Mouse (Mus musculus): ENCODE data around the gene Rnd3.

Rnd3 gene

DNA sequence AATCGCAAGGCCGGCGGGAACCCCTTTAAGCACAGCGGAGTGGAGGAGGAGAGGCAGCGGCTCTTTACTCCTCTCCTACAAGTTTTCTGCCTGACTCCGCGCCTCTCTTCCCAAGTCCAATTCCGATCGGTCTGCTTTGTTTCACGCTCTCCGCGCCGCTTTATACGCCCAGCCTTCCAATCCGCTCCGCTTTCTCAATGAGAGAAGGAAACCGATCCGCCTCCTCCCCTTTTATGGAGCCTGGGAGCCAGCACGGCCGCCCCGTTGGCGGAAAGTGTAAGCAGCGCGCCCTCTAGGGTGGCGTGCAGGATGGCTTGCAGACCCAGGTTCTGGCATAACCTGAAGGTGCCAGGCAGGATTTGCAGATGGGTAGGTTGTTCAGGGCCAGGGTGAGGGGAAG is at the start of gene Rnd3:
Gene Rnd3 (minus strand): TSS at position 137 of the 400 bp plus-strand sequence.
- in situ Hi-C loops (cut with MboI, MseI) = no loop called here

DNA sequence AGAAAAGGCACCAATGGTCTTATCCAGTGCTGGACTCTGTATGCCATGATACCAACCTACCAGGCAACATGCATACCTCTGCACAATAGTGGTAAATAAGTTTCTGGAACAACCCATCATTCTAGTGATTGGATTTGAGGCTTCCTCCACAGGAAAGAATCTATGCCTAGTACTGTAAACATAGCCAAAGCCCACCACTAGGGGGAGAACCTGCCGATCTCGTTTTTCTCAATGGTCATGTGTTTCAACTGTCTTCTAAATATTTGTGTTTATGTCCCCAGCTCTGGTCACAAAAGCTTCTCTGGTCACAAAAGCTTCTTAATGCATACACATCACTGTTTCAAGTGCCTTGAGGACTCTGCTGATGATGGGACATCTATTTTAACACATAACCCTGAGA is 43.4 kb upstream of the Rnd3 start:
- in situ Hi-C loops (cut with MboI, MseI) = no loop called here

DNA sequence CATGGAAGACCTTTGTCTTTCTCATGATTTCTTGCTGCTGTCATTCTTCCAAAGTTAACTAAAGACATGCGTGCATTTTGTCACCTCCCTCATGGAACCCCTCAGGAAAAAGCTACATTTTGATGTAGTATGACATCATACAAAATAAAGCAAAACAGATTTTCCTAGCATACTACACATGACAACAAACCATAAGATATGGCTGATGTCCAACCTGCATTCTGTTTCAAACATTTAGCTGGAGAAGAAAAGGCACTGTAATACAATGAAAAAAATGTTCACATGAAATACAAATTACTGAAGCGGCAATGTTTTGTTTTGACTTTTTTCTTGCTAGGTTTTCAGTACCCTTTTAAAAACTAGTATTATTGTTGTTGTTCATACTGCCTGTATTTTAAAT is 36.9 kb upstream of the Rnd3 start:
- in situ Hi-C loops (cut with MboI, MseI) = no loop called here

DNA sequence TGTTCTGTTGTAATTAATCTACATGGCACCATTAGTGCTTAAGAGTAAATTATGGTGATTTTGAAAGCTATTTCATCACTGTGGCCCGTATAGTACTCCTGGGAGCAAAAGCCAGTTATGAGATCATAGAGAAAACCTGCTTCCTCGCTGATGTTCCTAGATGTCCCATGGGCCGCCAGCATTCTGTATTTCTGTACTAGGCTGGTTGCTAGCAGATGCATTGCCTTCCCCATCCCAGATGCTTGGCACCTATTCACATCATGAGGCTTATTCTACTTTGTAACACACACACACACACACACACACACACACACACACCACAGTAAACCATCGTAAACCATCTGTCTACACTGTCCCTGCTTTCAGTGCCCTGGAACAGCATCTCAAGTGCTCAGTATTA is 34.1 kb upstream of the Rnd3 start:
- in situ Hi-C loops (cut with MboI, MseI) = no loop called here

DNA sequence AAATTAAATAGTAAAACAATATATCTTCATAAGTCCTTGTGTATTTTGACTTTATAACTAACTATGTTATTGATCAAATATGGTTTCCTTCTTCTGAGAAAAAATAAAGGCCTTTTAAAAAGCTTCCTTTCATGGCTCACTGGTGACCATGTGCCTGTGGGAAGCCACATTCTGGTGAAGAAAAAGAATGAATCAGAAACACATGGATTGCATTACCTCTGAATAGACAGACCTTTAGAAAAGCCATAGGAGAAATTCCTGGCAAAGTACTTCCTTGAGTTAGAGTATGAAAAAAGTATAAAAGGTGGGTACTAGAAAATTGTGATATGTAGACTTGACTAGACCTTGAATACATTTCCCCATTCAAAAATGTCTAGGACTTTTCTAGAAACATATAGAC is 32.5 kb upstream of the Rnd3 start:
- in situ Hi-C loops (cut with MboI, MseI) = no loop called here

DNA sequence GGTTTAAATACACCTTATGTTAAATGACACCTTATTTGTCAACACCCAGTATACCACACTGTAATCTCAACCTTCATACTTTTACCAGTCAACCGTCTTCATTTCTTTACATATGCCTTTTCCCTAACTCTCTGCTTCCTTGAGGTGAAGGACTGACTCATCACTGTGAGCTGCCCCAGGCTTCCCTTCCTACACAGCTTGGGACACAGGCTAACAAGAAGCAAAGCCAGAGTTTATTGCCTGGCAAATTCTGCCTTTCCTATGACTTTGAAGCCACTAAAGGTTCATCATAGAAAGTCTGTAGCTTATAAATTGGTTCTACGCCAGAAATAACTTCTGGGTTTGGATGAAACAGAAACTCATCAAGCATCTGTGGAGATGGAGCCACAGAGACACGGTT is 30.2 kb upstream of the Rnd3 start:
- in situ Hi-C loops (cut with MboI, MseI) = no loop called here

DNA sequence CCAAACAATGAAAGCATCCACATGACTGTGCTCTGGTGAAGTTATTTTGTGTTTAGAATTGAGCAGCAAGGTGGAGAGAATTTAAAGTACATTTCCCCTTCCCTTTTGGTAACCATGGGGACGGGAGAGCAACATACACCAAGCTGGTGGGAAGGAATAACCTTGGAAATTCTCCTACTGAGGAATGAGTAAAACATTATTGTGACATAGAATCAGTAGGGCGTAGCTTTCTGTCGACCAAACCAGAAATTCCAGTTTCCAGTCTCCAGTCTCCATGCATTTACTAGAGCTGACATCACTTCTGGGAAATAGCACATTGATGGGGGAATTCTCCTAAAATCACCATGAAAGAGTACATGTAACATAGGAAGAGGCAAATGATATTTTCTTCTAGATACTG is 28.7 kb upstream of the Rnd3 start:
- in situ Hi-C loops (cut with MboI, MseI) = no loop called here

DNA sequence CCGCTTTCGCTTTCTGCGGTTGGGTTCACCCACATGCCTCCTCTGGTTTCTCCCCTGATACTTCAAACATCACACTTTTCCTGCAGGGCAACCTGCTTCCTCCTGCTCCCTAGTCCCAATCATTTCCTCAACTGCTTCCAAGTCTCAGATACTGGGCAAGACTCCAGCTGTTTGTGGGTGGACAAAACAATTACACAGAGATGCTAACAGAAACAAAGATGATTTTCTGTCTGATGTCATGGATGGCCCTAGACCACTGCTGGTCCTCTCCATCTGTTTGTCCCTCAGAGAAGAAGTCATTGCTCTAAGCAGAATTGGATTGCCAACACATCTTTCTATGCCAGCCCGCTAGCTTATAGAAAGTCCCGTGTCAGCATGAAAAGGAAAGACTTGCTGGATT is 26.4 kb upstream of the Rnd3 start:
- in situ Hi-C loops (cut with MboI, MseI) = no loop called here

DNA sequence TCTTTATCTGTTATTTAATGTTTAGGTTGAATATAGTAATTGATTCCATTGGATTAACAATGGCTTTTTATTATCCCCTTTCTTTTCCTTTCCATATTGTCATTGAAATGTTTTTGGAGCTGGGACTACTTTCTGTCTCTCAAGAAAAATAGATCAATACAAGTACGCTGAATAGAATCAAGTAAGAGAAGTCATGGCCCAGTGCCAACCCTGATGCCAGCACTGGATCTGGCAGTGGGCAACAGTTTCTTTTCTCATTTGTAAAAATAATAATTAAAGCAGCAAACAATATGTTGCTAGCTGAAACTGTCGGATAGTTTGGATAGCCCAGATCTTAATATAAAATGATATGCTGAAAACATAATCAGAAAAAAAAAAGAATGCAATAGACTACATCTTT is 12.2 kb upstream of the Rnd3 start:
- in situ Hi-C loops (cut with MboI, MseI) = no loop called here

DNA sequence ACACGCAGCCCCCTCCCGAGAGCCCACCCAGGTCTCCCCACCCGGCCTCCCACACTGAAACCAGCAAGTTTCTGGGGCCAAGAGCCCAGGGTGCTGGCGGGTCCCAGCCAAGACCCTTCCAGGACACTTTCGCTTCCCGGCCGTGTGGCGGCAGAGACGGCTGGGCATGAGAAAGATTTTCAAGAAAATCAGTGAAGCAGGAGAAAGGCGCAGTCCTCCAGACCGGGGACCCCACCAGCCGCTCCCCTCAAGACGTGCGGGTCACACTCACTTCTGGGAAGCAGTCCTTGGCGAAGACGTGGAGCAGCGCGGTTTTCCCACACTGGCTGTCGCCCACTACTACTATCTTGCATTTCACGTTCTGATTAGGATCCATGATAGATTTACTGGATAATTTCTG is 457 bp downstream of the Rnd3 start:
- in situ Hi-C loops (cut with MboI, MseI) = no loop called here

DNA sequence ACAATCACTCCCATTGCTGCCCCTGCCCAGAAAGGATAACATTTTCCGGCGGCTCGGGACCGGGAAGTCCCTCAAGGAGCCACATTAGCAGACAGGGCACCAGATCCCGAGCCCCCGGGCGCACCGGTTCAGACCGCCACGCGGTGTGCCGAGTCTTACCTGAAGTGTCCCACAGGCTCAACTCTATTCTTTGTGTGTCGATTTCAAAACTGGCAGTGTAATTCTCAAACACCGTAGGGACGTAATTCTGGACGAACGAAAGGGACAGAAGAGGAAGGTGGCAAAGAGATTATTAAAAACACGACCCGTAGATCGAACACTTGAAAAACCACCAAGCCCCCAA is 875 bp downstream of the Rnd3 start:
- in situ Hi-C loops (cut with MboI, MseI) = no loop called here

DNA sequence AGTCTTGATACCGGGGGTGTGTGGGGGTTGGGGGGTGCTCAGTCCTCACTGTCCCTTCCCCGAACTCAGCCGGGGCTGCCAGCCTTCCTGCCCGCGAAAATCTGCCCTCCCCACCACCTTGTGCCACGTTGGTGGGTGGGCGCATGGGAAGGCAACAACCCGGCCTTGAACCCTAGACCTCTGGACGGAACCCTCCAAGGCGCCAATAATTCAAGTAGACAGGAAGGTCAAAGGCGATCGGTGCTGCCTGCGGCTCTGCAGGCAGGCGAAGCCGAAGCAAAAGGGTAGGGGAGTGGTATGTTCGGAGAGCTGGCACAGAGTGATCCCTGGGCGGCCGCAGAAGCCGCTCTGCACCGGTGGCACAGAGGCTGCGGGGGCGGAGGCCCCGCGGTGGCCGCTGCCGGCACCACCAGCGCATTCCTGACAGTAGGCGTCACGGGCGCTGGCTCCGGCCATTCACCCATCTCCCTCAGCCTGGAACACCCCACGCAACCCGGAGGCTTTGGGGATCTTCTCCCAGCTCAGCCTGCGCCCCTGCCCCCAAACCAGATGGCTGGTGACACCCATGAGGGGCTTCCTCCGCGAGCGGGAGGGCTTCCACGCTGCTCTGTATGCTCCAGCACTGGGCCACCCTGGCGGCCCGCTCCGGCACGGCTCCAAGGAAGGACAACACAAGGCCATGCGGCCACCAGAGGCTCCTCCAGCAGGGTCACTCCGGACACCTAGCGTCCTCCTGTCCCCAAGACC is 1.4 kb downstream of the Rnd3 start:
- in situ Hi-C loops (cut with MboI, MseI) = no loop called here

DNA sequence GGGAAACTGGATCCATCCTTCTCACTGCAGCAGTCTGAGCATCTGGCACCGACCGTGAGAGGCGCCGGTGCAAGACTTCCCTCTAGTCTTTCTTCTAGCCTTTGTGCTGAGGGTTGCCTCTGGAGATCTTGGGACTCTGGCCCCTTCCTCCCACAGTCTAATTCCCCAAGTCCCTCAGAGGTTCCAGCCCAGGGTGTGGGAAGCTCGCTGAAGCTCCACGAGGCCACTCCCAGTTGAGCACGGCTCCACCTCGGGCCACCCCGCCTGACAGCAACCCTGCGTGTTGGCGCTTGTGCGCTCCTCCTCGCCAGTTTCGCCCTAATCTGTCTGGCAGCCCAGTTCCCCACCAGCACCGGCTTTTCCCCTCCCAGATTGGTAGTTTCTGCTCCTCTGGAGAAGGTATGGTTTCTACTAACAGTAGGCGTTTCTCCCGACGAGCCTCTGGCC is 2.0 kb downstream of the Rnd3 start:
- in situ Hi-C loops (cut with MboI, MseI) = no loop called here

DNA sequence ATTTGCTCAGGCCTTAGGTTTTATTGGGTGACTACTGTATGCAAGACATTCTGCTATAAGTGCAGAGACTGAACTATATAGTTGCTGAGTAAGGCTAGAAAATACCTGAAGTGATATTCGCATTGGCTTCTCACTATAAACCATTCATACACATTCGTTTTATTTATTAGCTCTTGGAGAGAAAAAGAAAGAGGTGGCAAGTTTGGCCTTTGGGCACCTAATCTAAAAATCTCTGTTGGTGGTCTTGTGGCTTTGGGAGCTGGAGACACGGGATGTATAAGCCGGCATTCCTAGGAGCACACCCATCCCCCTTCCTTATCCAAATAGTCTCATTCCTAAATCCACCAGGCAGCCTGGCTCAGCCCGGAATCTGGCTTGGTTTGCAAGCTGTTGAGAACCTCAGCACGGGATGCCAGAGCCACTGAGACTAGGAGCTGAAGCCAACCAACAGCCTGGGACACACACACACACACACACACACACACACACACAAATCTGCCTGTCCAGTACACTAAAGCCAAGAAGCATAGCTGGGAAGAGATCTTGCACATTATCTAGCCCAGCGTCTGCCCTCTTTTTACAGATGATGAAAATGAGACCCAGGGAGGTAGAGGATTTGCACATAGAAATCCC is 3.0 kb downstream of the Rnd3 start:
- in situ Hi-C loops (cut with MboI, MseI) = no loop called here

DNA sequence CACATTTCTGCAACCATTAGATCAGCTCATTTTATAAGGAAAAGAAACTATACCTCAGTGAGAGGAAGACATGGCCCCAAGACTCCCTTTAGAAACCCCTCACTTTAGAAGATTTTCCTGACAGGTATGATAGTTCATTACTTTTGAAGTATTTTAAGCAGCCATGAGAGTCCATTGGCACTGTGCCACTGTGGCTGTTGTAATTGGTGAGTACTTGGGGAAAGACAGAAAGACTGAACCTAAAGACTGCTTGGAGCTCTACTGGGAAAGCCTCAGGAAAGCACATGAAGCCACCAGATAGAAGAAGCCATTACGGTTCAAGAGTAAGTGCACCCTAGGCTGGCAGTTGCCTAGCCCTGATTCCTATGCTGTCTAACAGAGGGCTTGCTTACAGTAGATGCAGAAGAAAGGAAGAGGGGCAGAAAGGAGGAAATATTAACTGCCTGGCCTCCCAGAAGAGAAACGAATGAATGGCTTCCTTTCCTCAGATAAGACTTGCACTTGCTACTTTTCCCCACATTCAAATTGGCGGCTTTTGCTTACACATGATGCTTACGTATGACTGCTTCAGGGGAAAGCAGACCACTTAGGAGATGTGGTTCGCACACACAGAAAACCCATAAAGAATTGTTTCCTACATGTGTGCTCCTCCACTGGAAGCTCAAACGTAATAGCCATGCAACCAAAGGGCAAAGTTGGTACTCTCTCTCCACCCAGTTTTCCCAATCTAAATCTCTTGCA is 4.4 kb downstream of the Rnd3 start:
- in situ Hi-C loops (cut with MboI, MseI) = no loop called here

DNA sequence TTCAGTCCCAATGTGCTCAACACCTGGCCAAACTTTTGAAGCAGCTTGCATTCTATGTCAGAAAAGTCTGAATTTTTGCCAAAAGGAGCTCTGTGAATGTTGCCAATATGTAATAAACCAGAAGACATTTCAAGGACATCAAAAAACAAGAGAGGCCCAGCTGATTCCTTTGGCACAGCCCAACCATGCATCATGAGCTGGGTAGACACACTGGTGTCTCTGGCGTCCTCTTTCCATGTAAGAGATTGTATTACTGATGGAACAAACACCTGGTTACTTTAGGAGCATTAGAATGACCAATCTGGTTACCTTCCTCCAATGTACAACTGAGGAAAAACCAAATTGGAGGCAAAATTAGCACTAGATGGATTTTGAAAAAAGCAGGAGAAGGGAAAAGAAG is 6.5 kb downstream of the Rnd3 start:
- in situ Hi-C loops (cut with MboI, MseI) = no loop called here

DNA sequence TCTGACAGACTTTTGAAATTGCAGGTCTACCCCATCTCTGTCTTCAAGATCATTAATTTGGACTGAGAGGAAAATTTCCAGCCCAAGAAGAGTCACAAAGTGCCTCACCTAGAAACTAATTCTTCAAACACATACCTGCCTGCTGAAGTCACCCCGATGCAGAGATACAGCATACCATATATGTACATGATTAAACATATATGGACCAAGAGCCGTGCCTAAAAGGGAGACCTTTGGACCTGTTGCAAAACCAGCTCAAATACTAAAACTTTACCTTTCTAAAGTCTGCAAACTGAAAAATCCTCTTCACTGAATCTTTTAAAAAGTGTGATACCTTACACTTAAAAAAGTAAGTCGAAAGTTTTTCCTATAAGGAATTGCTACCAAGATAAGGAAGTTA is 7.6 kb downstream of the Rnd3 start:
- in situ Hi-C loops (cut with MboI, MseI) = no loop called here

DNA sequence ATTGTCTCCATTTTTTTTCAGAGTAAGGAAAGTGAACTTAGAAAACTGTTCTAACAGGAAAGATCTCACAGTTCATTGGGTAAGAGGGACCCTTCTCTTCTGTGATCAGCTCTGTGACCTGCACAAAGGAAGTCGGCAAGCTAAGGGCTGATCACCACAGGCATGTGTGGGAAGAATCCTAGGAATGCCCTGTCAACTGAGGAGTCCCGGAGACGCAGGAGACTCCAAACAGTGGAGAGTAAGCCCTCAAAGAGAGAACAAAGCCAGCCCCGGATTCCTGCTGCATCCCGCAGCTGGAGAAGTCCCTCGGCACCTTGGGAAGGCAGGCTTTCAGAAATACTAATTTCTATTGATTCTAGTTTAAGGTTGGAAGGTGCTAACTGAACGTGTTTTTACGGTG is 8.4 kb downstream of the Rnd3 start:
- in situ Hi-C loops (cut with MboI, MseI) = no loop called here

DNA sequence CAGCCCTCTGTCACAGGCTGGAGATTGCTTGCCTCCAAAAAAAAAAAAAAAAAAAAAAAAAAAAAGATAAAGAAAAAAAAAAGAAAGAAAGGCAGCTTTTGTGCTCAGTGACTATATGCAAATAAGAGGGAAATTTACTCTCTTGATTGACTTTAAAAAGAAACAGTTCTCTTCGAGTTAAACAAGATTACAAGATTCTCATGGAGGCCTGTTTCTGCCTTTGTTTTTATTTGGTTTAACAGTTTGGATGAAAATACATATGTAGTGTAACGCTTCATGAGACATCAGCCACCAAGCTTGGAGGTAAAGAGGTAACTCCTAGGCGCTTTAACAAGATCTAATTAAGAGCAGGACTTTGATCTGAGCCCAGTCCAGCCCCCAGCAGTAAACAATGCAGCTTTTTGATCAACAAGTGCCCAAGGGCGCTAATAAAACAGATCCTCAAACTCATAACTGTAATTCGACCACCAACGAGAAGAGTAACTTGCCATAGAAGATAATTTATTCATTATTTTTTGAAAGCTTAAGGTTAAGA is 8.9 kb downstream of the Rnd3 start:
- in situ Hi-C loops (cut with MboI, MseI) = no loop called here

DNA sequence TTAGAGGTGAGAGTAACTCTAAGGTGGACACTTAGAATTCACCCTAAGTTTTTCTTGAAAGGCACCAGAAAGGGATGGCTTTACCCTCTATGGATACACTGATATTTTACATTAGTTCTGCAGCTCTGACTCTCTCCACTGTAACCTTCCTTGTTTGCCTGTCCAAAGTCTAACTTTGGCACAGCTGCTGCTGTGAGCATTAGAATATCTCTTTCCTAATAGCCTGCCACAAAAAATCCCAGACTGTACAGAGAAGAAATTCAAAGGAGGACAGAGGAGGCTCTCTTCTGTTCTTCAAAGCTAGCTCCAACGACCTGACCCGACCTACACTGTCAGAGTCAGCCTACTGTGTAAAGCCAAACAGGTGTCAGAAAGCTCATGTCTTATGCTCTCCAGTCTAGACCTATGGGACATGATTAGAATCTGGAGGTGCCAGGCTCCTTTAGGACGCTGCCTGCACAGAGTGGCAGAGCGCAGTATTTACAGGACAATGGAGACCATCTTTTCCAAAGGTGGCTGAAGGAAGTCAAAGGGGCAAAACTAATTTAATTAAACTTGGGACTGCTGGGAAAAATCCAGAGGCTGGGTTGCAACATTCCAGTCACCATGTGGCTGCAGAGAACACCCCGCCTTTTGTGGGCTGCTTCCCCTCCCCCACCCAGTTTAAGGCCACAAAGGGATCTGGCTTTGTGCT is 9.5 kb downstream of the Rnd3 start:
- in situ Hi-C loops (cut with MboI, MseI) = no loop called here

DNA sequence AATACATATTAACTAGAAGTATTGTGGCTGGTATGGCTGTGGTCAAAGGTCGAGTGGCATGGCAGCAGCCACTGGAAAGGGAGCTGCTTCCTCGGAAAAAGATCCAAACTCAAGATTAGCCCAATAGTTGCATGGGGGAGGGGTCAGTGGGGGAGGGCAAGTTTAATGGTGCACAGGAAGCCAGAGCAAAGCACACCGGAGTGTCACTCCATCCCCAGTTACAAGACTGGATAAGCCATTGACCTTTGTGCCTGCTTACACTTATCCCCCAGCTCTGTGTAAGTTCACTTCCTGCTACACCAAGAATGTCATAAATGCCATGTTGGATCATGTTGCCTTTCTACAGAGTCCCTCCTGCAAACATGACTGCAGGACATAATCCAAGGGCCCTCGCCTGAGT is 11.2 kb downstream of the Rnd3 start:
- in situ Hi-C loops (cut with MboI, MseI) = no loop called here

DNA sequence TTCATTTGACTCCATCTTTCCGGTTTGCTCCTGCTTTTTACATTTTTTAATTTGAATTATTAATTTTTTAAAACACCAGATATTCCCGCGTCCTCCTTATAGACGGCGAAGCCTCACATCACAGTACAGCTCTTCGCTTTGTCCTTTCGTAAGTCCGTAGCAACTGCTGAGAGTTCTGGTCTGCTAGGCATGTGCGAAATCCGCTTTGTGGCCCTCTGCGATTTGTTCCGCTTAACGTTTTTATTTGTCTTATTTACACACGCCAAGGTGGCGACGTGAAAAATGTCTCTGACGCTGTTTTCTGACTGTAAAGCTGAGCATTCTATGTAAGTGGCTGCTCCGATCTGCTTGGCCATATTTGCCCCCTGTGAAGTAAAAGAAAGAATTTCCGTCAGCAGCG is 16.7 kb downstream of the Rnd3 start:
- in situ Hi-C loops (cut with MboI, MseI) = no loop called here

Data from T-helper 2 cell (primary cell).